In the genomic region with DNA sequence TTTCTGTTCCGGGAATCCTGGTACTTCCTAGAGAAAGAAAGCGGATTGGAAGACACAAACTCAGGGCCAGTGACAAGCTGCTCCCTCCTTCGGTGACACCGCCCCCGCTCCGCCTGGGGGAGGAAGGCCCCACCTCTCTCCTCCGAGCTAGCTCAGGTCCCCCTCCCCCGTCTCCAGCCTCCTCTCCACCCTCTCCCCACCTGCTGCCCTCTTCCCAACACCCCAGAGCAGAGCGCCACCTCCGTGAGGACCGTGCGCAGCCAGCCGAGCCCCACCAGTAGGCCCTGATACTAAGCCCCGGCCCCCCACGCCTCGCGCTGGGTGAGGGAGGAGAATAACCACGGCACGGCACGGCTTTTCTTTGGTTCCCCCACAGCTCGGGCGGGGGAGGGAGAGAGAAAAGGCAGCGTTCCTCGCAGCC, we compare ENCODE assay signal across 8 mouse cellular contexts. TPM values are rescaled to one million over a fixed set of nuclear protein-coding genes. Genes with fewer than 3 reads are reported as not detected.
DNase-seq lines count a peak whose midpoint lies in the region; ATAC-seq lines count a peak whose summit lies in the region.

No protein-coding gene starts in this region.

- peak overlapping the region; percentile 96 for H3K9ac ChIP-seq in hindbrain, embryonic 15.5 days

- peaks cover 20% of the 10 kb centered on the region for H3K36me3 ChIP-seq in hindbrain, embryonic 15.5 days

- H3K27ac ChIP-seq in hindbrain, embryonic 15.5 days (replicated peaks) = peak overlapping the region; percentile 94

- H3K4me3 ChIP-seq in hindbrain, embryonic 15.5 days = peak overlapping the region; percentile 95

- peaks cover 14% of the 10 kb centered on the region; the same call in 1 of the 2 replicates for H3K27me3 ChIP-seq in hindbrain, embryonic 15.5 days

- peak overlapping the region; percentile 76 for H3K4me2 ChIP-seq in hindbrain, embryonic 15.5 days

- WGBS in hindbrain, embryonic 15.5 days = under 1% methylated on average over 20 of the region's 24 CpGs

- ATAC-seq in hindbrain, embryonic 15.5 days (ENCODE audit: low FRiP score, low read depth) = peak; percentile 67

- DNase-seq in Muller cell, postnatal 12 days (ENCODE audit: inconsistent ontology term) = peak; percentile 94
- peak; percentile 75 for DNase-seq in cerebellum, adult 9-10 months
- peak; percentile 45 to 50 for DNase-seq in frontal cortex, postnatal 25 days (ENCODE audit: low spot score in 2 of 2)
- peak; percentile 66 for DNase-seq in left cerebral cortex, adult 11 months (ENCODE audit: low spot score)
- peak; percentile 82 for DNase-seq in lung, postnatal 36 days
- peak; percentile 71 for DNase-seq in retina, postnatal 7 days (ENCODE audit: low read depth, low spot score)
- DNase-seq in urinary bladder, postnatal 25 days (ENCODE audit: low spot score) = peak; percentile 55

- H3K4me1 ChIP-seq in hindbrain, embryonic 15.5 days (replicated peaks) = peaks cover 28% of the 10 kb centered on the region

- H3K9me3 ChIP-seq in hindbrain, embryonic 15.5 days = no peaks in the 10 kb centered on the region

RNA-seq across cellular contexts. Expression of gene Arf3, which starts 0.8 kb away (rescaled TPM):
- polyA plus RNA-seq in hindbrain, embryonic 15.5 days (2015; fragmentation: Nextera tagmentation; extraction: Ambion mirVana) = 100.0 and 107 TPM in 2 replicates

RNA-seq across cellular contexts. Expression of gene Wnt10b, which starts 15.7 kb away (rescaled TPM):
- not detected in 2 replicates for polyA plus RNA-seq in hindbrain, embryonic 15.5 days (2015; fragmentation: Nextera tagmentation; extraction: Ambion mirVana)

RNA-seq across cellular contexts. Expression of gene Wnt1, which starts 27.4 kb away (rescaled TPM):
- polyA plus RNA-seq in hindbrain, embryonic 15.5 days (2015; fragmentation: Nextera tagmentation; extraction: Ambion mirVana) = 1.9 and 2.5 TPM in 2 replicates

RNA-seq across cellular contexts. Expression of gene Fkbp11, which starts 34.2 kb away (rescaled TPM):
- polyA plus RNA-seq in hindbrain, embryonic 15.5 days (2015; fragmentation: Nextera tagmentation; extraction: Ambion mirVana) = 5.7 TPM in 2 replicates

RNA-seq across cellular contexts. Expression of gene Ddn, which starts 47.1 kb away (rescaled TPM):
- 0.34 and 0.48 TPM in 2 replicates for polyA plus RNA-seq in hindbrain, embryonic 15.5 days (2015; fragmentation: Nextera tagmentation; extraction: Ambion mirVana)

Comparison
In these comparisons a context has a peak if more than half of its experiments do, and no peak if none do; other contexts are left out.
1. Peak in every context shown above with its lines: DNase-seq, ATAC-seq, H3K4me3 ChIP-seq and H3K27ac ChIP-seq.